Mouse (Mus musculus) liver, postnatal 0 days (tissue): ENCODE results near the gene Atp2a1.

ENCODE experiments used
- CTCF ChIP-seq: sonication (generic); IDR thresholded peaks from 2 replicates; pipeline ENCODE4 v1.5.1; 2016; ENCODE audit warnings: antibody characterized with exemption, low read depth
- EP300 ChIP-seq: IDR thresholded peaks from 2 replicates; pipeline ENCODE4 v1.6.1; 2016; ENCODE audit warnings: antibody characterized with exemption, low read depth, mild to moderate bottlenecking

DNA sequence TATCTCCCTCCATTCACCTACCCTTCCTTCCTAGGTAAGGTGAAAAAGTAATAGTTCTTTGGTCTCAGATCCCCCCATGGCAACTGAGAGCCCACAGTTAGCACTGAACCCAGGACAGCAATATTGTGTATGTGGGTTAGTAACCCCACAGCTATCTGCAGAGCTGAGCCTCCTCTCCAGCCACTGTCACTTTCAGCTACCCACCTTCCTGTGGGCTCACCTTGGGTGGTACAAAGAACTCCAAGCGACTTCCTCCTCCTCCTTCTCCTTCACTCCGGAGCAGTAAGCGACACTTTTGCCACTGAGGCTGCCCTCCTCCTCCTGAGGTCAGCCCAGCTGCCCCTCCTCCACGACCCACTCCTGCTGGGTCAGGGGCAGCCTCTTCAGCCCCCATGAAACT, 8.9 kb upstream of the Atp2a1 start:
- TF ChIP-seq CTCF (no peak), EP300 (no peak)
